Mouse (Mus musculus): ENCODE measurements at regions not wholly inside any gene's neighbourhood (a gene's known extent, or its start where the extent isn't known, plus 50 kb on each side); places are given as distances from the start of the nearest gene placed in this dataset.

- no peaks in the 10 kb centered on the region for H3K9me3 ChIP-seq (ENCODE audit: control insufficient read depth, insufficient read depth, low read depth, low read length)
Observed at GRCm38 (mm10) chr15:24419186-24419585, 994.4 kb downstream of the Basp1 start.

DNA sequence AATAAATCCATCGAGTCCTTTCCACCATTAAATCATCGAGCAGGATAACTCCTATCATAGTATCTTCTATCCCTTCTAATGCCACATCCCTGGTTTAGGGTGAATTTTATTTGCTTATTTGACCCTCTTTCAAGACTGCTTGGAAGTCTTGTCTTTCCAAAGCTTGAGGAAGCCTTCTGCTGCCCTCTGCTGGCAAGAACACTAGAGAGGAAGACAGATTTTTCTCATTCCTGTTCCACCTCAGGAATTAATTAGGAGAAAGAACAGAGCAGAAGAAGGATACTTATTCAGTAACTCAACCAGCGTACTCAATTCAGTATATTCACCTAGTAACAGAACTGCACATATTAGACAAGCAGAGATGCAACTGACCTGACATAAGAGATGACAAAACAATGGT, 1005.9 kb downstream of the Basp1 start:
- H3K27ac ChIP-seq (ENCODE audit: insufficient read depth, low read depth, low read length, poor library complexity, severe bottlenecking) = no peak overlapping the region
- in situ Hi-C loops (cut with MboI; ENCODE audit: low sequenced_read_pairs in 2 of 2, unreplicated experiment in 2 of 2) = no loop called here
- DNase-seq (ENCODE audit: low read depth, low spot score) = peak; percentile 39

More at GRCm38 (mm10) chr15:24419186-24419585, 994.4 kb downstream of the Basp1 start:
- in situ Hi-C loops (cut with MboI; ENCODE audit: low sequenced_read_pairs in 2 of 2, unreplicated experiment in 2 of 2) = no loop called here
- Histone ChIP-seq H3K4me1 (ENCODE audit: control insufficient read depth in 2 of 2, insufficient read depth in 2 of 2, low read length in 2 of 2, poor library complexity in 1 of 2) (no peaks in the 10 kb centered on the region), H3K36me3 (ENCODE audit: control insufficient read depth, insufficient read depth, low read length, poor library complexity, severe bottlenecking) (no peaks in the 10 kb centered on the region), H3K9ac (ENCODE audit: insufficient read depth, low read depth, low read length, poor library complexity, severe bottlenecking) (no peak overlapping the region), H3K4me3 (ENCODE audit: insufficient read depth in 1 of 2, low read depth in 1 of 2, low read length in 2 of 2, poor library complexity in 1 of 2, severe bottlenecking in 1 of 2) (no peak overlapping the region), H3K27ac (ENCODE audit: insufficient read depth, low read depth, low read length, poor library complexity, severe bottlenecking) (no peak overlapping the region)
- DNase-seq (ENCODE audit: low read depth, low spot score) = no peak
- no peak for TF ChIP-seq HCFC1 (IDR thresholded peaks at IDR 0.05; ENCODE audit: borderline replicate concordance, insufficient read depth, low read length)

GRCm38 (mm10) chr15:24405305-24405704, 1008.3 kb downstream of the Basp1 start:
- no peaks in the 10 kb centered on the region for H3K9me3 ChIP-seq (ENCODE audit: control insufficient read depth, insufficient read depth, low read depth, low read length)
- TF ChIP-seq CHD2 (IDR thresholded peaks at IDR 0.05; ENCODE audit: low read depth, low read length) (no peak), HCFC1 (IDR thresholded peaks at IDR 0.05; ENCODE audit: borderline replicate concordance, insufficient read depth, low read length) (no peak), MAFK (IDR thresholded peaks at IDR 0.05; ENCODE audit: insufficient read depth, low read depth, low read length) (no peak), ZNF384 (IDR thresholded peaks at IDR 0.05; ENCODE audit: low read depth, low read length) (no peak), ZC3H11A (IDR thresholded peaks at IDR 0.05; ENCODE audit: borderline replicate concordance, low read depth, low read length) (no peak)
- no peak overlapping the region for H3K4me3 ChIP-seq (ENCODE audit: insufficient read depth in 1 of 2, low read depth in 1 of 2, low read length in 2 of 2, poor library complexity in 1 of 2, severe bottlenecking in 1 of 2)
- DNase-seq (ENCODE audit: low read depth, low spot score) = no peak
- no peak overlapping the region for H3K9ac ChIP-seq (ENCODE audit: insufficient read depth, low read depth, low read length, poor library complexity, severe bottlenecking)
- no peaks in the 10 kb centered on the region for H3K4me1 ChIP-seq (ENCODE audit: control insufficient read depth in 2 of 2, insufficient read depth in 2 of 2, low read length in 2 of 2, poor library complexity in 1 of 2)
- H3K36me3 ChIP-seq (ENCODE audit: control insufficient read depth, insufficient read depth, low read length, poor library complexity, severe bottlenecking) = no peaks in the 10 kb centered on the region
- no peak overlapping the region for H3K27ac ChIP-seq (ENCODE audit: insufficient read depth, low read depth, low read length, poor library complexity, severe bottlenecking)
- in situ Hi-C loops (cut with MboI; ENCODE audit: low sequenced_read_pairs in 2 of 2, unreplicated experiment in 2 of 2) = no loop called here

More for the DNA sequence above, 1005.9 kb downstream of the Basp1 start:
- H3K9ac ChIP-seq (ENCODE audit: insufficient read depth, low read depth, low read length, poor library complexity, severe bottlenecking) = no peak overlapping the region
- TF ChIP-seq HCFC1 (IDR thresholded peaks at IDR 0.05; ENCODE audit: borderline replicate concordance, insufficient read depth, low read length) (no peak), MAFK (IDR thresholded peaks at IDR 0.05; ENCODE audit: insufficient read depth, low read depth, low read length) (no peak), ZNF384 (IDR thresholded peaks at IDR 0.05; ENCODE audit: low read depth, low read length) (no peak), ZC3H11A (IDR thresholded peaks at IDR 0.05; ENCODE audit: borderline replicate concordance, low read depth, low read length) (no peak), CHD2 (IDR thresholded peaks at IDR 0.05; ENCODE audit: low read depth, low read length) (no peak)
- H3K4me1 ChIP-seq (ENCODE audit: control insufficient read depth in 2 of 2, insufficient read depth in 2 of 2, low read length in 2 of 2, poor library complexity in 1 of 2) = no peaks in the 10 kb centered on the region
- no peaks in the 10 kb centered on the region for H3K36me3 ChIP-seq (ENCODE audit: control insufficient read depth, insufficient read depth, low read length, poor library complexity, severe bottlenecking)
- no peaks in the 10 kb centered on the region for H3K9me3 ChIP-seq (ENCODE audit: control insufficient read depth, insufficient read depth, low read depth, low read length)
- H3K4me3 ChIP-seq (ENCODE audit: insufficient read depth in 1 of 2, low read depth in 1 of 2, low read length in 2 of 2, poor library complexity in 1 of 2, severe bottlenecking in 1 of 2) = no peak overlapping the region

DNA sequence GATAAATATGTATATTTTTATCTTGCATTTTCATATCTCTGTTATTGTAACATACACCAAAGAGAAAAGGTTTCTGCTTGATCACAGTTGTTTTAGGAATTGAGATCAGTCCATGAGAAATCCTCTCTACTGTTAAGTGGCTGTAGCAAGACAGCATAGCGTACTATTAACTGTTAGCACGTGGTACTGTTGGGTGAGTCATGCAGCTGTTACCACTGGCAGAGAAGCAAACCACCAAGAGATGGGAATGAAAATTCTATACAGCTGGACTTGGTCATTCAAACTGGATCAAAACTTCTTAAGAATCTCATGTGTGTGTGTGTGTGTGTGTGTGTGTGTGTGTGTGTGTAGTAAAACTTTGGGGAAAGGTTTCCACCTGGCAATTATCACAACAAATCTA, 1013.5 kb downstream of the Basp1 start:
- Histone ChIP-seq H3K9me3 (ENCODE audit: control insufficient read depth, insufficient read depth, low read depth, low read length) (no peaks in the 10 kb centered on the region), H3K36me3 (ENCODE audit: control insufficient read depth, insufficient read depth, low read length, poor library complexity, severe bottlenecking) (no peaks in the 10 kb centered on the region), H3K4me1 (ENCODE audit: control insufficient read depth in 2 of 2, insufficient read depth in 2 of 2, low read length in 2 of 2, poor library complexity in 1 of 2) (no peaks in the 10 kb centered on the region), H3K4me3 (ENCODE audit: insufficient read depth in 1 of 2, low read depth in 1 of 2, low read length in 2 of 2, poor library complexity in 1 of 2, severe bottlenecking in 1 of 2) (no peak overlapping the region), H3K9ac (ENCODE audit: insufficient read depth, low read depth, low read length, poor library complexity, severe bottlenecking) (no peak overlapping the region), H3K27ac (ENCODE audit: insufficient read depth, low read depth, low read length, poor library complexity, severe bottlenecking) (no peak overlapping the region)
- TF ChIP-seq ZC3H11A (IDR thresholded peaks at IDR 0.05; ENCODE audit: borderline replicate concordance, low read depth, low read length) = no peak
- TF ChIP-seq CHD2 (IDR thresholded peaks at IDR 0.05; ENCODE audit: low read depth, low read length) = no peak
- no peak for TF ChIP-seq ZNF384 (IDR thresholded peaks at IDR 0.05; ENCODE audit: low read depth, low read length)
- TF ChIP-seq HCFC1 (IDR thresholded peaks at IDR 0.05; ENCODE audit: borderline replicate concordance, insufficient read depth, low read length) = no peak
- TF ChIP-seq MAFK (IDR thresholded peaks at IDR 0.05; ENCODE audit: insufficient read depth, low read depth, low read length) = no peak
- no peak for DNase-seq (ENCODE audit: low read depth, low spot score)
- in situ Hi-C loops (cut with MboI; ENCODE audit: low sequenced_read_pairs in 2 of 2, unreplicated experiment in 2 of 2) = no loop called here

GRCm38 (mm10) chr15:24358398-24358797, 1055.2 kb downstream of the Basp1 start:
- Histone ChIP-seq H3K27ac (ENCODE audit: insufficient read depth, low read depth, low read length, poor library complexity, severe bottlenecking) (no peak overlapping the region), H3K4me1 (ENCODE audit: control insufficient read depth in 2 of 2, insufficient read depth in 2 of 2, low read length in 2 of 2, poor library complexity in 1 of 2) (no peaks in the 10 kb centered on the region), H3K36me3 (ENCODE audit: control insufficient read depth, insufficient read depth, low read length, poor library complexity, severe bottlenecking) (no peaks in the 10 kb centered on the region), H3K4me3 (ENCODE audit: insufficient read depth in 1 of 2, low read depth in 1 of 2, low read length in 2 of 2, poor library complexity in 1 of 2, severe bottlenecking in 1 of 2) (no peak overlapping the region), H3K9ac (ENCODE audit: insufficient read depth, low read depth, low read length, poor library complexity, severe bottlenecking) (no peak overlapping the region), H3K9me3 (ENCODE audit: control insufficient read depth, insufficient read depth, low read depth, low read length) (no peaks in the 10 kb centered on the region)
- in situ Hi-C loops (cut with MboI; ENCODE audit: low sequenced_read_pairs in 2 of 2, unreplicated experiment in 2 of 2) = no loop called here
- DNase-seq (ENCODE audit: low read depth, low spot score) = no peak
- TF ChIP-seq ZC3H11A (IDR thresholded peaks at IDR 0.05; ENCODE audit: borderline replicate concordance, low read depth, low read length) (no peak), CHD2 (IDR thresholded peaks at IDR 0.05; ENCODE audit: low read depth, low read length) (no peak), ZNF384 (IDR thresholded peaks at IDR 0.05; ENCODE audit: low read depth, low read length) (no peak), MAFK (IDR thresholded peaks at IDR 0.05; ENCODE audit: insufficient read depth, low read depth, low read length) (no peak), HCFC1 (IDR thresholded peaks at IDR 0.05; ENCODE audit: borderline replicate concordance, insufficient read depth, low read length) (no peak)
